Mouse (Mus musculus): ENCODE data around the gene Nog. TPM values are rescaled to one million over a fixed set of nuclear protein-coding genes. Genes with fewer than 3 reads are reported as not detected.

The Nog gene
- polyA plus RNA-seq, 1 experiment: 14.2 TPM

- Histone ChIP-seq H3K4me3 (ENCODE audit: low read depth, low read length) (no peak overlapping the region), H3K9ac (ENCODE audit: low read depth, poor library complexity, severe bottlenecking) (no peak overlapping the region), H3K36me3 (ENCODE audit: control insufficient read depth, insufficient read depth, low read length, poor library complexity, severe bottlenecking) (no peaks in the 10 kb centered on the region), H3K27me3 (ENCODE audit: control insufficient read depth, insufficient read depth, low read length, poor library complexity, severe bottlenecking) (no peaks in the 10 kb centered on the region), H3K4me1 (ENCODE audit: control insufficient read depth, insufficient read depth, low read length) (no peaks in the 10 kb centered on the region), H3K27ac (ENCODE audit: insufficient read depth, low read length) (no peak overlapping the region), H3K9me3 (replicated peaks; ENCODE audit: control insufficient read depth, insufficient read depth, low read length, poor library complexity, severe bottlenecking) (no peaks in the 10 kb centered on the region)
- TF ChIP-seq EP300 (IDR thresholded peaks at IDR 0.05; ENCODE audit: insufficient read depth, low read depth, low read length): no peak
- no peak for TF ChIP-seq POLR2A (IDR thresholded peaks at IDR 0.05; ENCODE audit: insufficient read depth, low read length)
- TF ChIP-seq CTCF (IDR thresholded peaks at IDR 0.05; ENCODE audit: low read depth, low read length): no peak
Observed at GRCm38 (mm10) chr11:89319675-89320074, 17.5 kb upstream of the Nog start.

GRCm38 (mm10) chr11:89318324-89318723 lies 16.2 kb upstream of the Nog start:
- Histone ChIP-seq H3K4me1 (ENCODE audit: control insufficient read depth, insufficient read depth, low read length) (no peaks in the 10 kb centered on the region), H3K9ac (ENCODE audit: low read depth, poor library complexity, severe bottlenecking) (no peak overlapping the region), H3K4me3 (ENCODE audit: low read depth, low read length) (no peak overlapping the region), H3K9me3 (replicated peaks; ENCODE audit: control insufficient read depth, insufficient read depth, low read length, poor library complexity, severe bottlenecking) (no peaks in the 10 kb centered on the region), H3K27me3 (ENCODE audit: control insufficient read depth, insufficient read depth, low read length, poor library complexity, severe bottlenecking) (no peaks in the 10 kb centered on the region), H3K36me3 (ENCODE audit: control insufficient read depth, insufficient read depth, low read length, poor library complexity, severe bottlenecking) (no peaks in the 10 kb centered on the region), H3K27ac (ENCODE audit: insufficient read depth, low read length) (no peak overlapping the region)
- no peak for TF ChIP-seq EP300 (IDR thresholded peaks at IDR 0.05; ENCODE audit: insufficient read depth, low read depth, low read length)
- no peak for TF ChIP-seq POLR2A (IDR thresholded peaks at IDR 0.05; ENCODE audit: insufficient read depth, low read length)
- TF ChIP-seq CTCF (IDR thresholded peaks at IDR 0.05; ENCODE audit: low read depth, low read length): no peak

GRCm38 (mm10) chr11:89317757-89318156 lies 15.6 kb upstream of the Nog start:
- Histone ChIP-seq H3K27ac (ENCODE audit: insufficient read depth, low read length) (no peak overlapping the region), H3K4me3 (ENCODE audit: low read depth, low read length) (no peak overlapping the region), H3K4me1 (ENCODE audit: control insufficient read depth, insufficient read depth, low read length) (no peaks in the 10 kb centered on the region), H3K36me3 (ENCODE audit: control insufficient read depth, insufficient read depth, low read length, poor library complexity, severe bottlenecking) (no peaks in the 10 kb centered on the region), H3K27me3 (ENCODE audit: control insufficient read depth, insufficient read depth, low read length, poor library complexity, severe bottlenecking) (no peaks in the 10 kb centered on the region), H3K9ac (ENCODE audit: low read depth, poor library complexity, severe bottlenecking) (no peak overlapping the region), H3K9me3 (replicated peaks; ENCODE audit: control insufficient read depth, insufficient read depth, low read length, poor library complexity, severe bottlenecking) (no peaks in the 10 kb centered on the region)
- TF ChIP-seq EP300 (IDR thresholded peaks at IDR 0.05; ENCODE audit: insufficient read depth, low read depth, low read length): no peak
- TF ChIP-seq POLR2A (IDR thresholded peaks at IDR 0.05; ENCODE audit: insufficient read depth, low read length): no peak
- no peak for TF ChIP-seq CTCF (IDR thresholded peaks at IDR 0.05; ENCODE audit: low read depth, low read length)

GRCm38 (mm10) chr11:89314374-89314773 lies 12.2 kb upstream of the Nog start:
- Histone ChIP-seq H3K27me3 (ENCODE audit: control insufficient read depth, insufficient read depth, low read length, poor library complexity, severe bottlenecking) (no peaks in the 10 kb centered on the region; the same call in 1 of the 2 replicates), H3K36me3 (ENCODE audit: control insufficient read depth, insufficient read depth, low read length, poor library complexity, severe bottlenecking) (no peaks in the 10 kb centered on the region), H3K27ac (ENCODE audit: insufficient read depth, low read length) (no peak overlapping the region), H3K9ac (ENCODE audit: low read depth, poor library complexity, severe bottlenecking) (no peak overlapping the region), H3K4me1 (ENCODE audit: control insufficient read depth, insufficient read depth, low read length) (no peaks in the 10 kb centered on the region), H3K9me3 (replicated peaks; ENCODE audit: control insufficient read depth, insufficient read depth, low read length, poor library complexity, severe bottlenecking) (no peaks in the 10 kb centered on the region), H3K4me3 (ENCODE audit: low read depth, low read length) (no peak overlapping the region)
- TF ChIP-seq CTCF (IDR thresholded peaks at IDR 0.05; ENCODE audit: low read depth, low read length) (no peak), EP300 (IDR thresholded peaks at IDR 0.05; ENCODE audit: insufficient read depth, low read depth, low read length) (no peak), POLR2A (IDR thresholded peaks at IDR 0.05; ENCODE audit: insufficient read depth, low read length) (no peak)

GRCm38 (mm10) chr11:89312378-89312777 lies 10.2 kb upstream of the Nog start:
- Histone ChIP-seq H3K4me1 (ENCODE audit: control insufficient read depth, insufficient read depth, low read length) (no peaks in the 10 kb centered on the region), H3K4me3 (ENCODE audit: low read depth, low read length) (no peak overlapping the region), H3K36me3 (ENCODE audit: control insufficient read depth, insufficient read depth, low read length, poor library complexity, severe bottlenecking) (no peaks in the 10 kb centered on the region), H3K9me3 (replicated peaks; ENCODE audit: control insufficient read depth, insufficient read depth, low read length, poor library complexity, severe bottlenecking) (no peaks in the 10 kb centered on the region), H3K27ac (ENCODE audit: insufficient read depth, low read length) (no peak overlapping the region), H3K27me3 (ENCODE audit: control insufficient read depth, insufficient read depth, low read length, poor library complexity, severe bottlenecking) (peaks cover 4% of the 10 kb centered on the region), H3K9ac (ENCODE audit: low read depth, poor library complexity, severe bottlenecking) (no peak overlapping the region)
- TF ChIP-seq EP300 (IDR thresholded peaks at IDR 0.05; ENCODE audit: insufficient read depth, low read depth, low read length) (no peak), CTCF (IDR thresholded peaks at IDR 0.05; ENCODE audit: low read depth, low read length) (no peak), POLR2A (IDR thresholded peaks at IDR 0.05; ENCODE audit: insufficient read depth, low read length) (no peak)

GRCm38 (mm10) chr11:89310217-89310616 lies 8.1 kb upstream of the Nog start:
- Histone ChIP-seq H3K4me1 (ENCODE audit: control insufficient read depth, insufficient read depth, low read length) (no peaks in the 10 kb centered on the region), H3K4me3 (ENCODE audit: low read depth, low read length) (no peak overlapping the region), H3K36me3 (ENCODE audit: control insufficient read depth, insufficient read depth, low read length, poor library complexity, severe bottlenecking) (no peaks in the 10 kb centered on the region), H3K27ac (ENCODE audit: insufficient read depth, low read length) (no peak overlapping the region), H3K9me3 (replicated peaks; ENCODE audit: control insufficient read depth, insufficient read depth, low read length, poor library complexity, severe bottlenecking) (0 out of 2 replicates have a peak, but pooled peaks cover 2% of the 10 kb centered on the region), H3K9ac (ENCODE audit: low read depth, poor library complexity, severe bottlenecking) (no peak overlapping the region), H3K27me3 (ENCODE audit: control insufficient read depth, insufficient read depth, low read length, poor library complexity, severe bottlenecking) (peaks cover 4% of the 10 kb centered on the region)
- TF ChIP-seq POLR2A (IDR thresholded peaks at IDR 0.05; ENCODE audit: insufficient read depth, low read length) (no peak), CTCF (IDR thresholded peaks at IDR 0.05; ENCODE audit: low read depth, low read length) (no peak), EP300 (IDR thresholded peaks at IDR 0.05; ENCODE audit: insufficient read depth, low read depth, low read length) (no peak)
